Mouse (Mus musculus) gonadal fat pad, adult 2 months (tissue): Measurements from ENCODE around the gene Armc3. TPM values are rescaled to one million over a fixed set of nuclear protein-coding genes. Genes with fewer than 3 reads are reported as not detected.

Source experiments
- DNase-seq: peaks from one replicate; pipeline ENCODE4 v3.0.0-alpha.2; 2012; ENCODE audit warnings: low read depth
- polyA plus RNA-seq: library from polyadenylated mRNA; depleted of rRNA; stranded (reverse); fragments of >200 nt; gene quantifications from 2 replicates; pipeline ENCODE4 v1.2.3, GENCODE M21; 2012; rRNA removed

Gene Armc3
- polyA plus RNA-seq, 1 experiment = 0.11 TPM

- DNase-seq = no peak
Measured at GRCm38 (mm10) chr2:19351615-19352253, 152.6 kb downstream of the Armc3 start.

- no peak for DNase-seq
Measured at GRCm38 (mm10) chr2:19353158-19353557, 154.1 kb downstream of the Armc3 start.

Other genes starting within 250 kb of the Armc3 start
- 4.9 and 5.2 TPM in 2 replicates for gene Pip4k2a, start 201.2 kb upstream of the Armc3 start, polyA plus RNA-seq
- 0.32 and 0.44 TPM in 2 replicates for gene 4930426L09Rik, start 201.0 kb upstream of the Armc3 start, polyA plus RNA-seq
- 14.0 and 16.6 TPM in 2 replicates for gene Msrb2, start 172.1 kb downstream of the Armc3 start, polyA plus RNA-seq
- not detected in 2 replicates for gene Ptf1a, start 246.4 kb downstream of the Armc3 start, polyA plus RNA-seq